Mouse (Mus musculus) liver, adult 2 months (tissue): ENCODE data around the gene Prpf8.

Experiments used
- CTCF ChIP-seq: fragments of 200-500 bp; IDR thresholded peaks from 2 replicates; pipeline ENCODE4 v1.5.1; 2011; ENCODE audit warnings: low read depth, low read length, control low read depth
- POLR2A ChIP-seq: fragments of 200-500 bp; IDR thresholded peaks from 2 replicates; pipeline ENCODE4 v1.6.1; 2011; ENCODE audit warnings: low read length, control low read depth; ENCODE audit not compliant: insufficient read depth; ENCODE audit errors: extremely low read depth

GRCm38 (mm10) chr11:75519834-75520633 is 33.4 kb downstream of the Prpf8 start:
- TF ChIP-seq CTCF (no peak), POLR2A (no peak)
